Mouse (Mus musculus) lung, embryonic 14.5 days (tissue): Measurements from ENCODE around the gene Tbce. TPM values are rescaled to one million over a fixed set of nuclear protein-coding genes. Genes with fewer than 3 reads are reported as not detected.
A peak's percentile ranks its signal among the peaks of the same experiment; 100 is the strongest.

Experiments used
- ATAC-seq: fragments of 200-750 bp; cut with Nextera tagmentation; 2 replicates; pipeline ENCODE4 v1.8.0; 2017; ENCODE audit warnings: mild to moderate bottlenecking, moderate TSS enrichment, moderate library complexity; ENCODE audit not compliant: insufficient read depth
- DNase-seq: peaks from one replicate; pipeline ENCODE4 v3.0.0-alpha.2; 2015
- H3K27ac ChIP-seq: fragments of 300-500 bp; sonication (generic); 2 replicates; pipeline ENCODE4 v1.5.1; 2014; ENCODE audit warnings: low read depth, mild to moderate bottlenecking, moderate library complexity
- H3K27me3 ChIP-seq: fragments of 300-500 bp; sonication (generic); 2 replicates; pipeline ENCODE4 v1.6.1; 2014; ENCODE audit warnings: low read length, control low read depth; ENCODE audit not compliant: insufficient read depth
- H3K36me3 ChIP-seq: fragments of 300-500 bp; sonication (generic); 2 replicates; pipeline ENCODE4 v1.6.1; 2014; ENCODE audit warnings: control low read depth; ENCODE audit not compliant: insufficient read depth
- H3K4me1 ChIP-seq: fragments of 300-500 bp; sonication (generic); 2 replicates; pipeline ENCODE4 v1.6.1; 2014; ENCODE audit warnings: antibody characterized with exemption, control low read depth; ENCODE audit not compliant: insufficient read depth
- H3K4me2 ChIP-seq: fragments of 300-500 bp; sonication (generic); 2 replicates; pipeline ENCODE4 v1.6.1; 2014; ENCODE audit warnings: mild to moderate bottlenecking
- H3K4me3 ChIP-seq: fragments of 300-500 bp; sonication (generic); 2 replicates; pipeline ENCODE4 v1.5.1; 2014; ENCODE audit warnings: low read depth, low read length
- H3K9ac ChIP-seq: fragments of 300-500 bp; sonication (generic); 2 replicates; pipeline ENCODE4 v1.6.1; 2014
- H3K9me3 ChIP-seq: fragments of 300-500 bp; sonication (generic); 2 replicates; pipeline ENCODE4 v1.6.1; 2016; ENCODE audit warnings: low read depth, low read length, control low read depth
- CTCF ChIP-seq: IDR thresholded peaks from 2 replicates; pipeline ENCODE4 v1.5.1; 2016; ENCODE audit warnings: antibody characterized with exemption, low read depth
- WGBS: fragments of 180-500 bp; shearing (Covaris S2); extraction: QIAGEN DNeasy Blood & Tissue Kit; methylation state at CpG from one replicate; pipeline ENCODE4 v1.1.7; 2014; 5-methylcytosine and 5-hydroxymethylcytosine counted together
- polyA plus RNA-seq: library from polyadenylated mRNA; unstranded; fragments of >200 nt; fragmentation: Nextera tagmentation; extraction: Ambion mirVana; gene quantifications from 2 replicates; pipeline ENCODE4 v1.2.1, GENCODE M21; 2014

Gene Tbce
- polyA plus RNA-seq, 1 experiment from 2014 or later = 51.9 TPM

GRCm38 (mm10) chr13:14065028-14065380 lies 25.6 kb upstream of the Tbce start:
- 12% methylated on average over 9 of the region's 9 CpGs for WGBS
- H3K27ac ChIP-seq = no peak overlapping the region

GRCm38 (mm10) chr13:14064341-14065027 lies 25.0 kb upstream of the Tbce start:
- H3K36me3 ChIP-seq = peaks cover 17% of the 10 kb centered on the region; the same call in 1 of the 2 replicates
- DNase-seq (peak; percentile 48), ATAC-seq (no peak)
- WGBS = under 1% methylated on average over 57 of the region's 65 CpGs
- no peaks in the 10 kb centered on the region for H3K9me3 ChIP-seq
- no peak for TF ChIP-seq CTCF
- no peaks in the 10 kb centered on the region for H3K27me3 ChIP-seq
- H3K9ac ChIP-seq = peak overlapping the region; percentile 98
- H3K4me3 ChIP-seq = peak overlapping the region; percentile 98
- H3K4me2 ChIP-seq = peak overlapping the region; percentile 70
- peak overlapping the region; percentile 98 for H3K27ac ChIP-seq
- H3K4me1 ChIP-seq = no peaks in the 10 kb centered on the region; the same call in 1 of the 2 replicates

More at GRCm38 (mm10) chr13:14065028-14065380, 25.6 kb upstream of the Tbce start:
- H3K9ac ChIP-seq = peak overlapping the region; percentile 98
- H3K4me2 ChIP-seq = peak overlapping the region; percentile 70
- peak overlapping the region; percentile 98 for H3K4me3 ChIP-seq
- ATAC-seq = no peak
- peaks cover 14% of the 10 kb centered on the region; the same call in 1 of the 2 replicates for H3K36me3 ChIP-seq
- no peaks in the 10 kb centered on the region for H3K27me3 ChIP-seq
- H3K4me1 ChIP-seq = no peaks in the 10 kb centered on the region; the same call in 1 of the 2 replicates
- H3K9me3 ChIP-seq = no peaks in the 10 kb centered on the region
- peak; percentile 24 for DNase-seq
- TF ChIP-seq CTCF = no peak

DNA sequence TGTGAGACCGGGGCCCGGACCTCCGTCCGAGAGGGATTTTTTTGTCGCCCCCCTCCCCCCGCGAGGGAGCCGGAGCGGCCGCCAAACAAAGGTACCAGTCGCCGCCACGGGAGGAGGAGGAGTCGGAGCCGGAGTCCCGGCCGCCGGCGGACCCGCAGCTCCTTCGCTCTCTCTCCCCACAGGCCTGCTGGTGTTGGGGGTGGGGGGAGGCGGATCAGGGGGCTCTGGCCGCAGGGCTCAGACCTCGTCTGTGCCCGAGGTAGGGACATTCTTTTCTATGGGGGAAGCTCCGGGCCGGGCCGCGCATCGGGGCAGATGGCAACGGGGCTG lies 24.5 kb upstream of the Tbce start:
- no peak for DNase-seq
- peaks cover 17% of the 10 kb centered on the region; the same call in 1 of the 2 replicates for H3K36me3 ChIP-seq
- peak overlapping the region; percentile 98 for H3K4me3 ChIP-seq
- peak; percentile 42 for ATAC-seq
- H3K9ac ChIP-seq = peak overlapping the region; percentile 98
- H3K4me1 ChIP-seq = no peaks in the 10 kb centered on the region; the same call in 1 of the 2 replicates
- no peaks in the 10 kb centered on the region for H3K27me3 ChIP-seq
- peak overlapping the region; percentile 70 for H3K4me2 ChIP-seq
- H3K9me3 ChIP-seq = no peaks in the 10 kb centered on the region
- H3K27ac ChIP-seq = peak overlapping the region; percentile 98
- no peak for TF ChIP-seq CTCF
- 0% methylated on average over 22 of the region's 31 CpGs for WGBS

- no peak for TF ChIP-seq CTCF
- Histone ChIP-seq H3K4me2 (peak within 1 kb of the TSS; percentile 79), H3K27me3 (no peaks in the 10 kb centered on the region), H3K9ac (peak within 1 kb of the TSS; percentile 98), H3K4me3 (peak within 1 kb of the TSS; percentile 98), H3K36me3 (peaks cover 13% of the 10 kb centered on the region; the same call in 1 of the 2 replicates), H3K27ac (peak within 1 kb of the TSS; percentile 98), H3K9me3 (no peaks in the 10 kb centered on the region), H3K4me1 (no peaks in the 10 kb centered on the region; the same call in 1 of the 2 replicates)
- under 1% methylated on average over 63 of the region's 64 CpGs for WGBS
- DNase-seq (peak; percentile 97), ATAC-seq (peak; percentile 96)
Observed at GRCm38 (mm10) chr13:14063013-14063941, 23.8 kb upstream of the Tbce start, which contains the start of the genes Arid4b and Ggps1. Gene Arid4b (plus strand): TSS chr13:14063232. Gene Ggps1 (minus strand): TSS chr13:14063488.

GRCm38 (mm10) chr13:14062209-14063012 lies 23.0 kb upstream of the Tbce start:
- H3K9me3 ChIP-seq = no peaks in the 10 kb centered on the region
- DNase-seq (peak; percentile 19), ATAC-seq (no peak)
- 5% methylated on average over 11 of the region's 11 CpGs for WGBS
- peak overlapping the region; percentile 79 for H3K4me2 ChIP-seq
- peak overlapping the region; percentile 71 for H3K9ac ChIP-seq
- no peaks in the 10 kb centered on the region for H3K27me3 ChIP-seq
- peaks cover 10% of the 10 kb centered on the region; the same call in 1 of the 2 replicates for H3K36me3 ChIP-seq
- peak overlapping the region; percentile 98 for H3K4me3 ChIP-seq
- peak overlapping the region; percentile 90 for H3K27ac ChIP-seq
- no peak for TF ChIP-seq CTCF
- H3K4me1 ChIP-seq = no peaks in the 10 kb centered on the region; the same call in 1 of the 2 replicates

DNA sequence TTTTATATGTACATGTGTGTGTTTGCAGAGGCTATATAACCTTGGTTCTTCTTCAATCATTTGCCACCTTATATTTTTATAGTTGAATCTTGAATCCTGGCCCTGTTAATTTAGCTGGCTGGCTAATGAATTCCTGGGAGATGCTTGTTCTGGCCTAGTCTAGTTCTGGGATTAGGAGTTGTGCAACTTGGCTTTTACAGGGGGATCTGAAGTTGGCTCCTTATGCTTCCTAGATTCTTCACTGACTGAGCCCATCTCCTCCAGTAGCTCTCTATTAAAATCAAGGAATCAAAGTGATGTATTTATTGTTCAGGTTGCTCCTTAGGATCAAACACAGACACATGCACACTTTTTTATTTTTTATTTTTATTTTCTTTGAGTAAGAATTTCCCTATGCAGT lies 20.1 kb upstream of the Tbce start:
- Histone ChIP-seq H3K9me3 (no peaks in the 10 kb centered on the region), H3K36me3 (peaks cover 34% of the 10 kb centered on the region), H3K4me2 (no peak overlapping the region), H3K9ac (no peak overlapping the region), H3K4me3 (no peak overlapping the region), H3K27ac (no peak overlapping the region), H3K27me3 (no peaks in the 10 kb centered on the region), H3K4me1 (no peaks in the 10 kb centered on the region; the same call in 1 of the 2 replicates)
- DNase-seq (no peak), ATAC-seq (no peak)
- TF ChIP-seq CTCF = no peak
